Mouse (Mus musculus): Measurements from ENCODE around the gene Ncaph2.

Ncaph2 gene

DNA sequence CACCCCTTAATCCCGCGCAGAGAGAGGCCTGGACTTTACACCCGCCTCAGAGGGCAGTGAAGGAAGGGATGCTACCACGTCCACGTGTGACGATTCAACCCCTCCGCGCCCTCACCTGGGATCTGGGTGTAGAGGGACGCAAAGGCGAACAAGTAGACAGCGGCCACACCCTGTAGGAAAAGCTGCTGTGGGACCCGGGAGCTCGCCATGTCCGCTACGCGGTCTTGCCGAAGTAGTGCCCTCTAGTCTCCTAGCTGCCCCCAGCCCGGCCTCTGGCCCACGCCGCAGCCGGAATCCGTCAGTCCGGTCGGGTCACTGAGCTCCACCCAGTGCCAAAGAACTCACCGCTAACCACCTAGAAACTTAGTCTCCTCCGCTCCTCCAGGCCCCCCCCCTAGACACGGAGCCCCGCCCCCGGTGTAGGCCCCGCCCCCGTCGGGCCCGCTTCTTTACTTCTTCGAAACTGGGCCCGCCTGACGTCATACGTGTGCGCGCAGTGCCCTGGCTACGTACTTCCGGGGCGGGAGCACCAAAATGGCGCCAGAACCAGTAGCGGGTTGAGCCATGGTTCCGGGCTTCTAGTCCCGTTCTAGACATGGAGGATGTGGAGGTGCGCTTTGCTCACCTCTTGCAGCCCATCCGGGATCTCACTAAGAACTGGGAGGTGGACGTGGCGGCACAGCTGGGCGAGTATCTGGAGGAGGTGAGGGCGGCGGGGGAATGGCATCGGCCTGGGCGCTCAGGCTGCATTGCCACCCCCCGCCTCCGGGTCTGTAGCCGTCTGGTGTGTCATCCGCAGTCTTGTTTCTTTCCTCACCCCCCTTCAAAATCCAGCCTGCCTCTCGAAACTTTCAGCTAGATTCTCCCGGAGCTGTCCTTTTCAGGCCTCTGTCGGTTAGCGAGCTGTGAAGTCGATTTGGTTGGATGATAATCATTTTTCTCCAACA, at the start of gene Ncaph2, which contains the start of gene Lmf2:
TSS of gene Ncaph2 (plus strand) at position 479 of the 947 bp plus-strand sequence.
TSS of gene Lmf2 (minus strand) at position 419 of the 947 bp plus-strand sequence.
- DNase-seq: peak; percentile 93

DNA sequence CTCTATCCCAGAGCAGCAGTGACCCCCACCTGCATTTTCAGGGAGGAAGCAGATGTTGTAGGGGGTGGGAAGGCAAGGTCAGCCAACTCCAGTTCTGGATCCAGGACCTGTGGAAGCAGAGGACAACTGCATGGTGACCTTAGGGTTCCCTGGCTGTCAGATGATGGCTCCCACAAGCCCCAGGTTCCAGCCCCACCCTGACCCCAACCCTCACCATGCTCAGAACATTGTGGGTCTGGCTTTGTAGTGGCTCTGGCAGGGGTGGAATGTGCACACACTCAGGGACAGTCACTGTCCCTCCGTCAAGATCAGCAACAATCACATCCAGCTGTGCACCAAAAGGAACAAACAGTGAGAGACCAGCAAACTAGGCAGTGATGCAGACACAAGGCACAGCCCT, 49.6 kb upstream of the Ncaph2 start:
- DNase-seq: no peak

DNA sequence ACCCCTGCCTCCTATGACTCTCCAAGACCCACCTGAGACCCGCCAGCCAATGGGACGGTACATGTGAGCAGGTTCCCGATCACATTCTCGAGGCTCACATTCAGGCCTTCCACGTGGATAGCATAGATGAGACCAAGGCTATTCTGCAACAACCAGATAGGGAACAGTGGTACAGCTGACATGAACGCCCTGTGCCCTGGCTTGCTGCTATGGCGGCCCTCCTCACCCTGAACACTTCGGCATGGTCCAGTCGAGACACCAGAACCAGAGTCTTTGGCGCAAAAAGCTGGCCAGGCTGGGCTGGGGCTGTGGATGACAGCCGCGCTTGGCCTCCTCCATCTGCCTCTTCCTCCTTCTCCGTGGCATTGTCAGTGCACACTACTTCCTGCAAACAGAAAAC, 48.1 kb upstream of the Ncaph2 start:
- DNase-seq: no peak

DNA sequence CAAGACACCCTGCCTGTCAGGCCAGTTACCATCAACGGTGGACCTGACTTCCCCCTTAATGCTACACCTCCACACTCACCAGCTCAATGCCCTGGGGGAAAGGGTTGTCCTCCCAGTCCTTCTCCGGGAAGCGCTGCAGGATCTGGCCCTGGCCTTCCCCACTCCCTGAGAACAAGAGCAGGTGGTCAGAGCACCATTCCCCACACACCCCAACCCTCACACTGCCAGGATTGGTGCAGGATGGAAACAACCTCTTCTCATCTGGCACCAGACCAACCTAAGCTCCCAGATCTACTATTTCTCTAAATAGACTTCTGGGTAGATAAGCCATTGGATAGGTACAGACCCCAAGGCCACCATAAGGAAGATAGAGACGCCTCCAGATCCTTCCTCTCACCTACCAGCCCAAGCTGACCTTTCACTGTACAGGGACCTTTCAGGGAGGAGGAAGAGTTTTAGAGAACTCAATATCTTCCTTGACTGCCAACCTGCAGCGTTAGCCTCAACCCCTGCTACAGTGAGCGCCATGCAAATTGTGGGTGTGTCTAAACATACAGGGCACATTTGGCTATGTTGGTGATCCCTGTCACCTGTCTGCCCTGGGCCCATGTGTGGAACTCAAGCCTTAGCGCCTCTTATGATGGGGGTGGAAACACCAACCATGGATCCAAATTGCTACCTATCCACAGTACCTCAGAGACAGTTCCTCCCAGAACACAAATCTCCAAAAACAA, 46.9 kb upstream of the Ncaph2 start:
- peak; percentile 73 for DNase-seq

DNA sequence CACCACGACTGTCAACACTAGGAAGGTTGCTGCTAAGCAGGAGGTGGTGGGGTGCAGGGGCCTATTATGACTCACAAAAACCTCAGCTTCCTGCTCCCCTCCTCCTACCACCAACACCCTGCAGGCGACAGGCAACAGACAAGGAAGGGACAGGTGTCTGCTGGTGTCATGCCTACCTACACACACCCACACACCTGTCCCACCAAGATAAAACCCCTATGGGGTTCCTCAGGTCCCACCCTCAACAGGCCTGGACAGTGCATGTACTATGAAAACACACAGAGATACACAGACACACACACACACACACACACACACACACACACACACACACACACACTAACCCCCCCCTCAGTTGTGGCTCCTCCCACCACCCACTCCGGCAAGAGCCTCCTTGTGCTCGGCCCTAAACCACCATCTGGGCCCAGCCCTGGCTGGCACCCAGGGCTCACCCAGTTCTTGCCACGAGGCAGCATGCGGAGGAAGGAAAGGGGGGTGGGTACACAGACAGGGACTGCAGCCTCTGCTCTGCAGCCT, 45.5 kb upstream of the Ncaph2 start:
- peak; percentile 77 for DNase-seq

DNA sequence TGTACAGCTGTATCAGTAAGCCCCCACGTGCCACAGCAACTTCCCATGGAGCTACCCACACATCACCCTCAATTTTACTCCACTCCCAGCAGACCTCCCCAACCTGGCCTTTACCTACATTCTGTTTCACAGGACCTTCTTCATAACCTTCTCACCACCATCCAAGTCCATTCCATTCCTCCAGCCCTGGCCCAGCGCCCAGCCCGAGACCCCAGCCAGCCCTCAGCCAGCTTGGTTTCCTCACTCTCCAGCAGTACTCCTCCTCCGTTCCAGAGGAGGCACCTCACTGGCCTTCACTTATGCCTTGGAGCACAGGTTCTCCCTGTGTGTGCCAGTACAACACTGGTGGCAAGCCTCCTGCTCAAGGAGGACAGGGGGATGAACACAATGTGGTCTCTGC, 42.2 kb upstream of the Ncaph2 start:
- DNase-seq: no peak

DNA sequence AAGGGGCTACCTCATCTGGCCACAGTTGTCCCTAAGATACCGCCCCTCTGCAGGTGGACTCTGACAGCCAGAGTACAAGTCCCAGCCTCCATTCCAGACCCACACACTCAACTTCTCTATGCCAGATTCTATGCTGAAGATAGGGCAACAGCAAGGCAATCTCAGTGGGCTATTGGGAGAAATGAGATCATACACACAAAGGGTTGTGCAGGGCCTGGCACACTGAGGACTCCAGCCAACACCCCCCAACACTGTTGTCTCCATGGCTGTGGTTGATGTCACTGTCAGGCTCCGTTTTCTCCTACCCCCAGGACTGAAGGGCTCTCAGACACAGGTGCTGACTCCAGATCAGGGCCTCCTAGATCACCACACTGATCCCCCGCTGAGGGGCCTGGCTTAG, 41.4 kb upstream of the Ncaph2 start:
- no peak for DNase-seq

DNA sequence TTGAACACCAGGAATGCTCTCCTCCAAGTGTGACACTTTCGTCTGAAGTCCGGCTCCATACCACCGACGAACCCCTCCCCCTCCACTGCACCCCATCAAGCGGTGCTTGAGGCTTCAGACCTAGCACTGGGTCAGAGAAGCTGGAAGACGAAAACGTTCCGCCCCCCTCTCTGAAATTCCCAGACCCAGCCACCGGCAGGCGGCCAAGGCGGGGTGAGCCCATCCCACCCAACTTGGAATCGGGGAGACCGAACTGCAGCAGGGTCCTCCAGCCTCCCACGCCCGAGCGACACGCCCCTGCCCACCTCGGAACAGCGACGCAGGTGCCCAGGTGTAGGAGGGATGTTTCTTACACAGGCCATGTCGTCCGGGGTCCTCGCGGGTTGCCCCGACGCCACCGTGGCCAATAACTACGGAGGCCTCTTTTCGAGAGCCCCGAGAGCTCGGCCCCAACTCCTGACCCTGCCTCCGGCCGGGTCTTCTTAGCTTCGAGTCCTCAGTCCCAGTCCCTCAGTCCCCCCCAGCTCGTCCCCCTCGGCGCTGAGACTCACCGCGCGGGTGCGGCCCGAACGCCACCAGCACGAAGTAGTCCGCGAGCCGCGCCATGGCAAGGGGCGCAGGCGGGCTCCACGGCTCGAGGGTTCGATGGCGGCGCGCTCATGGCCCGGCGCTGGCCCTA, 40.9 kb upstream of the Ncaph2 start:
- DNase-seq: peak; percentile 72

DNA sequence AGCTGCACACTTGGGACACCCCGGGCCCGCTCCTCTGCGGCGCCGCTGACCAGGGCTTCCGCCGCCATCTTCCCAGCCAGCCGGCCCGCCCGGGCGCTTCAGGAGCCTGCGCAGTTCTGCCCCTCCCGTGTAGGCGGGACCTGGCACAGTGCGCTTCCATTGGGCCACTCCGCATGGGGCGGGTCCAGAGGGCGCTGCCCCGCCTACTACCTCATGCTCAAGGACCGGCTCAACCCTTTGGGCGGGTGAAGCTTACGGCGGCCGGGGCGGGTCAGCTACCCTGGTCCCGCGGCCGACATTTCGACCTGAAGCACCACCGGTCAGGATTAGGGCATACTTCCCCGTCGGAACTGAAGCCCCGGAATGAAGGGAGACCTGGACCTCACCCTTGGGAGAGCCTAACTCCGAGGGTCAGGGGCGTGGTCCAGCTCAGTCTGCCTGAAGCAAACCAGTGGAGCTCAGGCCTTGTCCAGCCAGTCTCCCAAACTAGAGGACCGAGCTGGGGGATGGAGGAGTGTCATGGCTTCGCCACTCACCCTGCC, 40.3 kb upstream of the Ncaph2 start, which contains the start of gene Sbf1:
TSS of gene Sbf1 (minus strand) at position 122 of the 542 bp plus-strand sequence.
- peak; percentile 99 for DNase-seq

DNA sequence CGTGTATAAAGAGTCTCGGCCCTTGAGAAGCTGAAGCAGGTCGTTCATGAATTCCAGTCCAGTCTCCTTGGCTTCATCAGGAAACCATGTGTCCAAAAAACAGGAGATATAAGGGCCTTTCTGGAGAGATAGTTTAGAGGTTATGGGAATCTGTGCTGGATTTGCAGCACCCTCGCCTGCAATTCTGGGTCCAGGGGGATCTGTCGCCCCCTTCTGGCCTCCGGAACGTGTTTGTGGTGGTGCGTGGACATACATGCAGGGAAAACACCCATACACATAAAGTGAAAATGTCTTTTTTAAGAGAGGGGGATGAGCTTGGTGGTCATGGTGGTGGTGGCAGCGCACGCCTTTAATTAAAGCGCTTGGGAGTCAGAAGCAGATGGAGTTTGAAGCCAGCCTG, 39.4 kb upstream of the Ncaph2 start:
- DNase-seq: no peak

DNA sequence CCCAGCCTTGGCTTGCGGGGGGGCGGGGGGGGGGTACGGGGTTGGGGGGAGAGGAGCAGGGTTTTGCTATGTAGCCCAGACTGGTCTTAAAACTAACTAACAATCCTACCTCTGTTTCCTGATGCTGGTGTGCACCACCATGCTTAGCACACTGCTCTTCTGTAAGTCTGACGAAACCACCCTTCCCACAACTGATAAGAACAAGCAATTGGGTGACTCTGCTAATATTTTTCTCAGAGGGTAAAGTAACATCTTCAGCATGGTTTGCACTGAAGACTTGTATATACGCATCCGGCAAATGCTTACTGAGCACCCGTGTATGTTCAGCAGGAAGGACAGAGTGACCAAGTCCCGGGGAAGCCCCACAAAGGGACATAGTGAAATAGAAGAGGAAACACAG, 34.3 kb upstream of the Ncaph2 start:
- DNase-seq: no peak

DNA sequence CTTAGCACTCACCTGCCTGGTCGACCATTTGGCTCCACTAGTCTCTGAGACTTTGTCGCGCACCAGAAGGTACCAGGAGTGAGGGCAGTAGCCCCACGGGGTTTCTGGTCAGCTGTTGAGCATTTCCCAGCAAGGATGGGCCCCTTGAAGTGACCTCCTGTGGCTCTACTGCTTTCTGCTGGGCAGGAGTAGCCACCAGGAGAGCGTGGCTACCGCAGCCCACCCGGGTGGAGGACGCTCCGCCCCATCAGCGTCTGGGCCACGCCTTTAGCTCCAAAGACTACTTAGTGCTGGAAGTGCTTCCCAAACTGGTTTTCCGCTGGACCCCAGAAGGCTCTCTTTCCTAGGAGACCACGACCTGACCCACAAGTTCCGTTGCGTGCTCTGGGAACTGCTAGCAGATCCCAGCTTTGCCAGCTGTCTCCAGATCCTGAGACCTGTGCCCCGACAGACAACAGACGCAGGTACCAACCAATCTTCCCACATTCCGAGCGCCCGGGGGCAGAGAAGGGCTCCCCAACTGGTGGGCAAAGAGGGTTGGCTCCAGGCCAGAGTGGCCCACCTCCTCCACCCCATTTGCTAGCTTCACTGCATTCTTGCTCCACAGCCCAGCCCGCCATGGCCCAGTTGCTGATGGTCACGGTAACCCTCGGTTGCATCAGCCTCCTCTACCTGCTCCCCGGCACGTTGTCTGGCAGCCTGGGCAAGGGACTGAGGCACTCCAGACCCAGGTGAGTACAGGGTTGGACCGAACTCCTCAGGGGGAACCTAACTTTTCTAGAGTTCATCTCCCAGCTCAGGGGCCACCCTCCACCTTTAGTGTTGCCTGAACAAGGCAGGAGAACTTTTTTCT, 32.6 kb upstream of the Ncaph2 start, which contains the start of gene Adm2:
TSS of gene Adm2 (plus strand) at position 51 of the 853 bp plus-strand sequence.
- DNase-seq: no peak

DNA sequence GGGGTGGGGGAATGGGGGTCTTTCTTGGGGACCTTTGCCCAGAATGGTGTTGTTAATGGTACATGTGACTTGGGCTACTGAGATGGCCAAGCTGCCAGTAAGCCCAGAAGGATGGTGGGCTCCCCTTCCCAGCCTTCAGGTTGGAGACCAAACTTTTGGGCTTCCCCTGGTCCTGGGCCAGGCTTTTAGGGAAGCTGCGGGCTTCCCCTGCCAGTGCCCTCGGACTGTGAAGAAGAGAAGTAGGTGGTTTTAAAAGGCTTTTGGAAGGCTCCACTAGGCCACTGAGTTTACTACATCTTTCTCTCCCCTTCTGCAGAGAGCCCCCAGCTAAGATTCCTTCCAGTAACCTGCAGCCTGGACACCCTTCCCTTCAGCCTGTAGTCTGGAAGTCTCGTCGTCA, 31.9 kb upstream of the Ncaph2 start:
- no peak for DNase-seq

DNA sequence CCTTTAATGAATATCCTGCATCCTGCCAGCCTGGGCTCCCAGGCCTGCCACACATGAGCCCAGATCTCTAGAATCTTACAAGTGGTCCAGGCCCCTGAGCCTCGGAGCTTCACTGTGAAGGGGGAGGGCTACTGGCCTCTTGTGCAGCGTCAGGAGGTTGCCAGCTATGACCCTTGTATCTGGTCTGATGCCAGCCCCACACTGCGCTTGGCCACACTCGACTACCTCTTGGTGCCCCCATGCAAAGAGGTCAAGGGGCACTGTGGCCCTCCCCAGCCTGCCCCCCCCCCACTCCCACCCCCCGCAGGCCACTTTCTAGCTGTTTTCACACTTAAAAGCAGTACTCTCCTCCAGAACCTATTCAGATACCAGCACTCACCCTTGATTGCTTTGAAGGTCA, 29.1 kb upstream of the Ncaph2 start:
- DNase-seq: no peak

DNA sequence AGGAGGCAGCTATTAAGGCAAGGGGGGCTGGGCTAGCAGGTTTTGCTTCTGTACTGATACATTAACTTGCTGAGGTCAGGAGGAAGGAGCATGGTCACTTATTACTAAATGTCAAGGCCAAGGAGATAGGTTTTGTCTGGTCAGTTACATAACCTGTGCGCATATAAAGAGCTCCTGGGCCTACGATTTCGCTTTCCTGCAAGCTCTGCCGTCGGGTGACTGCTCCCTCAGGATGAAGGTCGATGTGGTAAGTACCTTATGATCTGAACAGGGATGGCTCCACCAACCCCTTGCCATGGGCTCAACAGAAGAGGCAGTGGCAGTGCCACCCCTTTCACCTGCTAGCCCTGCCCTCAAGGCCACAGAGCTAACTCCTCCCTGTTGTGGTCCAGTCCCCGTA, 21.2 kb upstream of the Ncaph2 start, which contains the start of gene Miox:
TSS of gene Miox (plus strand) at position 128 of the 400 bp plus-strand sequence.
- no peak for DNase-seq

DNA sequence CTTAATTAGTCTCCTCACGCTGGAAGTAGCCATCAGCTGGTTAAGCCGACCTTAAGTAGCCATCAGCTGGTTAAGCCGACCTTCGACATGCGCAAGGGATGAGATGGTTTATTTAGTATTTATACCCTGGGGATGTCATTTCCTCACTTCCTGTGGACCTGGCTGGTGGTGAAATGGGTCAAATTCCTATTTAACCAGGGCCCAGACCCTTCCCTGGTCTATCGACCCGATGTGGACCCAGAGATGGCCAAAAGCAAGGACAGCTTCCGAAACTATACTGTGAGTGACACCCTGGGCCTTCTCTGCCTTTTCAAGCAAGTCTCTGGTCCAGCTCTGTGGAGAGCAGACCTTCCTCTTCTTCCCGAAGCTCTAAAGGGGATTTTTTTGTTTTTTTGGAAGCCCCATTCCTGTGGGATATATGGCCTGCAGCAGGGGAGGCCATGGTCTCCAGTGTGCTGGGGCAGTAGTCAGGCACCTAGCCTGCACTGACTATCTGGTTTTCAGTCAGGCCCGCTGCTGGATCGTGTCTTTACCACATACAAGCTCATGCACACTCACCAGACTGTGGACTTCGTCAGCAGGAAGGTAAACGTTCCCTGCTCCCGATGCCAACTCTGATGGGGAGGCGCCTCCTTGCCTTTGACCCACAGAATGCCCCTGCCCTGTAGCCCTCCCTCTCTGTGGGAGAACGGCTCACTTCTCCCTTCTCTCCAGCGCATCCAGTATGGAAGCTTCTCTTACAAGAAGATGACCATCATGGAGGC, 20.6 kb upstream of the Ncaph2 start:
- no peak for DNase-seq

DNA sequence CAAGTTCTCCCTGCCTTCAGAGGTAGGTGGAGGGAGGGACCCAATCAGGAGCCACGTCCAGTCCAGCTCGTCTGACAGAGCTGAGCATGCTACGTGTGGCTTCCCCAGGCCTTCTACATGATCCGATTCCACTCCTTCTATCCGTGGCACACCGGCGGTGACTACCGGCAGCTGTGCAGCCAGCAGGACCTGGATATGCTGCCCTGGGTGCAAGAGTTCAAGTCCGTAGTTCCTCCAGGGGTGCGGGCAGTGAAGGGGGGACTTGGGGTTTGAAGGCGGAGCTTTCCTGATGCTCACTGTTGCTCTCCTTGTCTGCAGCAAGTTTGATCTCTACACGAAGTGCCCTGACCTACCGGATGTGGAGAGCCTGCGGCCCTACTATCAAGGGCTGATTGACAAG, 19.1 kb upstream of the Ncaph2 start:
- DNase-seq: no peak

DNA sequence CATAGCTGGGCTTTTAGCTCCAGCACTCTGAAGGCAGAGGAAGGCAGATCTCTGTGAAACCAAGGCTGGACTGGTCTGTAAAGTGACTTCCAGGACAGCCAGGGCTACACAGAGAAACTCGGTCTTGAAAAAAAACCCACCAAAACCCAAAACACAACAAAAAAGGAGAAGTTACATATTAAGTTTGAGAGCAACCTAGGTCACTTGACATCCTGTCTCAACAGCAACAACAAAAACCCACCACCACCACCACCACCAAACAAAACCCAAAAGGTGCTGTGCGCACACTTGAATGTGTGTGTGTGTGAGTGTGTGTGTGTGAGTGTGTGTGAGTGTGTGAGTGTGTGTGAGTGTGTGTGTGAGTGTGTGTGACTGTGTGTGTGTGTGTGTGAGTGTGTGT, 15.8 kb upstream of the Ncaph2 start:
- no peak for DNase-seq

DNA sequence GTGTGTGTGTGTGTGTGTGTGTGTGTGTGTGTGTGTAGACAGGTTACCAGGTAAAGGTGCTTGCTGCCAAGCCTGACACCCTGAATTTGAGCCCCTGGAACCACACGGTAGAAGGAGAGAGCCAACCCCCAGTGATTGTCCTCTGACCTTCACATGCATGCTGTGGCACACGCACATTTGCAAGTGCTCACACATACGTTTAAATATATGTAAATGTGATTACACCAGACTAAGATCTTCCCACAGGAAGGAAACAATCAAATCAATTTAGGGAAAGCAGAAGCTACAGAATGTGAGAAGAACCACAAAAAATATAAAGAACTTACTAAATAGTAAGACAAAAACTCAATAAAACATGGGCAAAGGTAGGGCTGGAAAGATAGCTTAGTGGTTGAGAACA, 15.4 kb upstream of the Ncaph2 start:
- no peak for DNase-seq

DNA sequence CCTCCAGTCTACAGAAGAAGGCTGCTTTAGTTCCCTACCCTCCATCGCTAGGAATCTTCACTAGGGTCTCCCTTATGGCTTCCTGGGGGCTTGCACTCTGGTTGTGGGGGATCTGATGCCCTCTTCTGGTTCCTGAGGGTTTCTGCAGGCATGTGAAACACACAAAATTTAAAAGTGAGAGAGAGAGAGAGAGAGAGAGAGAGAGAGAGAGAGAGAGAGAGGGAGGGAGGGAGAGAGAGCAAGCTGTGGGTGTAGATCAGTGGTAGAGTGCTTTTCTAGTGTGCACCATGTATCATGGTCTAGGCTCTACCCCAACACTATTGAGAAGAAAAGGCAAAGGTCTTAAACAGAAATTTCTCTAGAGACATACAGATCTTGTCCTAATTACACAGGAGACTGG, 13.8 kb upstream of the Ncaph2 start:
- no peak for DNase-seq

DNA sequence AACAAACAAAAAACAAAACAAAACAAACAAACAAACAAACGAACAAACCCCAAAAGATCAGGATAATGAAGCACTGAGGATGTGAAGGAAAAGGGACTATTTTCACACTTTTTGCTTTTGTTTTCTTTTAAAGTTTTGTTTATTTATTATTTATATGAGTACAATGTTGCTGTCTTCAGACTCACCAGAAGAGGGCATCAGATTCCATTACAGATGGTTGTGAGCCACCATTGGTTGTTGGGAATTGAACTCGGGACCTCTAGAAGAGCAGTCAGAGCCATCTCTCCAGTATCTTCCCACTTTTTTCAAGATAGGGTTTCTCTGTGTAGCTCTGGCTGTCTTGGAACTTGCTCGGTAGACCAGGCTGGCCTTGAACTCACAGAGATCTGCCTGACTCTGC, 12.2 kb upstream of the Ncaph2 start:
- DNase-seq: peak; percentile 17

Measured in cerebellum, adult 9-10 months (tissue).